Mouse (Mus musculus) erythroblast, embryonic 14.5 days (primary cell): ENCODE data around the gene Tcf21.

Experiments used
- GATA1 ChIP-seq: IDR thresholded peaks from 2 replicates; pipeline ENCODE4 v1.6.1; 2012; ENCODE audit warnings: low read length, inconsistent platforms, mixed read lengths
- TAL1 ChIP-seq: IDR thresholded peaks from 3 replicates; pipeline ENCODE4 v1.6.1; 2012; ENCODE audit warnings: low read length, inconsistent platforms, mixed read lengths

- TF ChIP-seq TAL1 (no peak), GATA1 (no peak)
Measured at GRCm38 (mm10) chr10:22822486-22822885, 2.5 kb upstream of the Tcf21 start.
